Comparison of ENCODE assay signal across 19 mouse cellular contexts in the genomic region with DNA sequence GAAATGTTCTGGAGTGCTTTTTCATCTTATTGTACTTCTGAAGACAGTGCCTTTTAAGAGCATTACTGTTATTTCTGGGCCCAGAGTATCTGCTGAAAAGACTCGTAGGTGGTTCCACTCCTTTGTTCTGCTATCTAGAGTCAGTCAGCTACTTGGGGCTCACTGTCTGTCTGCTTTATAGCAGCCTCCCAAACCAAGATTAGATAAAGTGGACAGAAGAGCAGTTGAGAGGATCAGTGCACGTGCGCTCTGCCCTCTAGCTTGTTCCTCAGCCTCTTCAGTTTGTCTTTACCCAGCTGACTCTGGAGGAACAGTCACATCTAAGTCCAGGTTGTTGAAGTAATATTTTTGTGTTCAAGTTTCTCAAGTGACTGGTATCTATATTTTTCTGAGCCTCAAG. TPM values are rescaled to one million over a fixed set of nuclear protein-coding genes. Genes with fewer than 3 reads are reported as not detected.
A peak's percentile ranks its signal among the peaks of the same experiment; 100 is the strongest.
DNase-seq lines count a peak whose midpoint lies in the region; ATAC-seq and TF ChIP-seq lines count a peak whose summit lies in the region.
"Had no signal": no experiment of that assay in that cellular context is flagged by ENCODE, and none has a peak within 500 bp of the region (broad histone marks: within the 10 kb centered on the region; RNA-seq: fewer than 3 reads in every experiment).

No protein-coding gene starts in this region.

- H3K27me3 ChIP-seq in heart, embryonic 12.5 days (replicated peaks) = no peaks in the 10 kb centered on the region
- no peaks in the 10 kb centered on the region for H3K27me3 ChIP-seq in G1E (ENCODE audit: insufficient read depth, low read length)
- H3K27me3 ChIP-seq in liver, embryonic 13.5 days = no peaks in the 10 kb centered on the region
- no peaks in the 10 kb centered on the region for H3K27me3 ChIP-seq in midbrain, embryonic 16.5 days (ENCODE audit: control insufficient read depth, insufficient read depth, low read depth, low read length)
- H3K27me3 ChIP-seq: embryonic facial prominence, embryonic 12.5 days; forebrain, embryonic 12.5 days had no signal

- no peak overlapping the region for H3K4me3 ChIP-seq in heart, embryonic 12.5 days
- H3K4me3 ChIP-seq in G1E (ENCODE audit: low read depth, low read length) = peak overlapping the region; percentile 91; the same call in 1 of the 2 replicates
- peak overlapping the region; percentile 77 for H3K4me3 ChIP-seq in liver, embryonic 13.5 days (replicated peaks)
- no peak overlapping the region for H3K4me3 ChIP-seq in midbrain, embryonic 16.5 days (ENCODE audit: low read depth, low read length)
- H3K4me3 ChIP-seq: embryonic facial prominence, embryonic 12.5 days; forebrain, embryonic 12.5 days; myocyte had no signal

- H3K9me3 ChIP-seq in heart, embryonic 12.5 days (replicated peaks) = no peaks in the 10 kb centered on the region
- H3K9me3 ChIP-seq in G1E (replicated peaks) = no peaks in the 10 kb centered on the region
- no peaks in the 10 kb centered on the region for H3K9me3 ChIP-seq in liver, embryonic 13.5 days (replicated peaks)
- H3K9me3 ChIP-seq in midbrain, embryonic 16.5 days (replicated peaks; ENCODE audit: control insufficient read depth, low read length, poor library complexity, severe bottlenecking) = no peaks in the 10 kb centered on the region
- H3K9me3 ChIP-seq: embryonic facial prominence, embryonic 12.5 days; forebrain, embryonic 12.5 days had no signal

- no peak overlapping the region for H3K27ac ChIP-seq in heart, embryonic 12.5 days (ENCODE audit: poor library complexity, severe bottlenecking)
- peak overlapping the region; percentile 94 for H3K27ac ChIP-seq in liver, embryonic 13.5 days
- H3K27ac ChIP-seq in midbrain, embryonic 16.5 days (ENCODE audit: low read length) = no peak overlapping the region
- H3K27ac ChIP-seq: embryonic facial prominence, embryonic 12.5 days; forebrain, embryonic 12.5 days had no signal

- TF ChIP-seq CTCF in G1E (IDR thresholded peaks at IDR 0.05; ENCODE audit: low read depth, low read length) = no peak

- peak overlapping the region; percentile 28; the same call in 1 of the 2 replicates for H3K4me2 ChIP-seq in heart, embryonic 12.5 days
- H3K4me2 ChIP-seq in liver, embryonic 13.5 days = peak overlapping the region; percentile 95
- no peak overlapping the region for H3K4me2 ChIP-seq in midbrain, embryonic 16.5 days (ENCODE audit: low read length)
- H3K4me2 ChIP-seq: embryonic facial prominence, embryonic 12.5 days; forebrain, embryonic 12.5 days; midbrain, embryonic 11.5 days had no signal

- H3K9ac ChIP-seq in heart, embryonic 12.5 days = no peak overlapping the region
- H3K9ac ChIP-seq in liver, embryonic 13.5 days = peak overlapping the region; percentile 83
- H3K9ac ChIP-seq in midbrain, embryonic 16.5 days (ENCODE audit: low read depth, low read length) = no peak overlapping the region
- H3K9ac ChIP-seq: embryonic facial prominence, embryonic 12.5 days; forebrain, embryonic 12.5 days had no signal

- H3K4me1 ChIP-seq in heart, embryonic 12.5 days (replicated peaks) = peaks cover 46% of the 10 kb centered on the region
- peaks cover 71% of the 10 kb centered on the region for H3K4me1 ChIP-seq in G1E (ENCODE audit: insufficient read depth, low read depth, low read length)
- peaks cover 71% of the 10 kb centered on the region for H3K4me1 ChIP-seq in liver, embryonic 13.5 days (replicated peaks)
- peaks cover 7% of the 10 kb centered on the region for H3K4me1 ChIP-seq in midbrain, embryonic 16.5 days (ENCODE audit: control insufficient read depth, insufficient read depth, low read length)

- ATAC-seq in heart, embryonic 12.5 days (ENCODE audit: insufficient number of reproducible peaks, low FRiP score) = no peak
- peak; percentile 72 for ATAC-seq in G1E (ENCODE audit: extremely low read depth, insufficient number of reproducible peaks, low FRiP score, poor library complexity, severe bottlenecking)
- ATAC-seq in liver, embryonic 13.5 days (ENCODE audit: low read depth) = peak; percentile 47
- no peak for ATAC-seq in midbrain, embryonic 16.5 days

- no peak for DNase-seq in heart, postnatal 36 days
- DNase-seq in G1E (ENCODE audit: low spot score) = peak; percentile 38
- peak; percentile 36 for DNase-seq in c-Kit-negative CD71-positive TER-119-positive erythroid progenitor cells, embryonic 14.5 days (ENCODE audit: low read depth, low spot score)
- peak; percentile 53 for DNase-seq in liver, embryonic 13.5 days
- no peak for DNase-seq in right cerebral cortex, postnatal 25 days
- DNase-seq in layer of hippocampus, adult 8-10 months (ENCODE audit: low spot score in 2 of 2) = no peak
- DNase-seq: adrenal gland, adult 8-10 months; cerebellum, postnatal 25 days; kidney, adult 9 months; kidney, postnatal 4 days; left cerebral cortex, postnatal 4 days; lung, postnatal 10 days; right cerebral cortex, adult 18-20 months had no signal

- WGBS in heart, embryonic 12.5 days = 9% methylated on average over 3 of the region's 3 CpGs
- 8% methylated on average over 3 of the region's 3 CpGs for WGBS in liver, embryonic 13.5 days (ENCODE audit: insufficient replicate concordance)
- WGBS in midbrain, embryonic 16.5 days = 71% methylated on average over 3 of the region's 3 CpGs

- intact Hi-C loops in heart, postnatal 36 days (cut with DNase I) = loop anchor here (1.0 to 2.0 kb wide), 2 partner anchors 15 to 21 kb away; no protein-coding TSS in a partner anchor

- H3K36me3 ChIP-seq in heart, embryonic 12.5 days = no peaks in the 10 kb centered on the region
- peaks cover 13% of the 10 kb centered on the region for H3K36me3 ChIP-seq in G1E (replicated peaks)
- H3K36me3 ChIP-seq in liver, embryonic 13.5 days = no peaks in the 10 kb centered on the region
- H3K36me3 ChIP-seq in midbrain, embryonic 16.5 days (ENCODE audit: control insufficient read depth, insufficient read depth, low read length) = no peaks in the 10 kb centered on the region
- H3K36me3 ChIP-seq: embryonic facial prominence, embryonic 12.5 days; forebrain, embryonic 12.5 days had no signal

RNA-seq across cellular contexts. Expression of a gene that starts 21.6 kb away (rescaled TPM):
- polyA plus RNA-seq in heart, embryonic 12.5 days (2016; fragmentation: Nextera tagmentation; extraction: Ambion mirVana) = 257 and 273 TPM in 2 replicates
- total RNA-seq in heart, postnatal 36 days (2021) = 100 to 1,000 TPM; 239 to 252 TPM
- total RNA-seq in G1E (2014; fragmentation: Nextera tagmentation) (457 and 489 TPM in 2 replicates), G1E (2017) (547 and 633 TPM in 2 replicates)
- polyA plus RNA-seq in G1E (2012) = 20.3 and 20.8 TPM in 2 replicates
- 181 and 214 TPM in 2 replicates for polyA plus RNA-seq in liver, embryonic 13.5 days (2015; fragmentation: Nextera tagmentation; extraction: Ambion mirVana)
- polyA plus RNA-seq in midbrain, embryonic 16.5 days (2015; fragmentation: Nextera tagmentation; extraction: Ambion mirVana) = 40.4 and 41.1 TPM in 2 replicates
- total RNA-seq in layer of hippocampus, adult 8-10 months (2022) = 10 to 100 TPM; 66.5 to 80.7 (median 73.0) TPM

RNA-seq across cellular contexts. Expression of a gene that starts 21.7 kb away (rescaled TPM):
- polyA plus RNA-seq in heart, embryonic 12.5 days (2016; fragmentation: Nextera tagmentation; extraction: Ambion mirVana) = 71.5 and 75.4 TPM in 2 replicates
- total RNA-seq in heart, postnatal 36 days (2021) = 10 to 100 TPM; 58.0 to 62.9 TPM
- total RNA-seq in G1E (2014; fragmentation: Nextera tagmentation) (117 and 148 TPM in 2 replicates), G1E (2017) (98.7 and 114 TPM in 2 replicates)
- 6.8 and 8.2 TPM in 2 replicates for polyA plus RNA-seq in G1E (2012)
- 37.0 and 44.6 TPM in 2 replicates for polyA plus RNA-seq in liver, embryonic 13.5 days (2015; fragmentation: Nextera tagmentation; extraction: Ambion mirVana)
- polyA plus RNA-seq in midbrain, embryonic 16.5 days (2015; fragmentation: Nextera tagmentation; extraction: Ambion mirVana) = 80.9 and 83.3 TPM in 2 replicates
- 10 to 100 TPM; 68.9 to 81.4 (median 74.7) TPM for total RNA-seq in layer of hippocampus, adult 8-10 months (2022)

Comparison
In these comparisons a context has a peak if more than half of its experiments do, and no peak if none do; other contexts are left out.
1. ATAC-seq: peak in G1E (single experiment) and liver, embryonic 13.5 days (single experiment); none in heart, embryonic 12.5 days (single experiment) and midbrain, embryonic 16.5 days (single experiment).
2. H3K4me3 ChIP-seq: peak in G1E (single experiment) and liver, embryonic 13.5 days (single experiment); none in heart, embryonic 12.5 days (single experiment) and midbrain, embryonic 16.5 days (single experiment).
3. DNase-seq: peak in G1E (single experiment), c-Kit-negative CD71-positive TER-119-positive erythroid progenitor cells, embryonic 14.5 days (single experiment) and liver, embryonic 13.5 days (single experiment); none in heart, postnatal 36 days (0 of 2), right cerebral cortex, postnatal 25 days (single experiment) and layer of hippocampus, adult 8-10 months (0 of 2).